8 mouse cellular contexts compared by ENCODE assay signal in genomic region chrX:47891243-47891906, GRCm38 (mm10). TPM values are rescaled to one million over a fixed set of nuclear protein-coding genes. Genes with fewer than 3 reads are reported as not detected.
DNase-seq lines count a peak whose midpoint lies in the region; ATAC-seq and TF ChIP-seq lines count a peak whose summit lies in the region.
"Had no signal": no experiment of that assay in that cellular context is flagged by ENCODE, and none has a peak within 500 bp of the region (broad histone marks: within the 10 kb centered on the region; RNA-seq: fewer than 3 reads in every experiment).

No protein-coding gene starts in this region.

- intact Hi-C loops in left cerebral cortex, adult 2 months (cut with DNase I), result no loop called here
- intact Hi-C loops in left cerebral cortex, postnatal 14 days (cut with DNase I), result no loop called here

- H3K4me1 ChIP-seq in embryonic facial prominence, embryonic 11.5 days (ENCODE audit: control insufficient read depth, insufficient read depth, low read length), result no peaks in the 10 kb centered on the region
- H3K4me1 ChIP-seq in hindbrain, embryonic 10.5 days (replicated peaks), result peaks cover 4% of the 10 kb centered on the region; the same call in 1 of the 2 replicates
- H3K4me1 ChIP-seq in midbrain, embryonic 12.5 days, result no peaks in the 10 kb centered on the region

- ATAC-seq in embryonic facial prominence, embryonic 11.5 days (replicated peaks; ENCODE audit: insufficient number of reproducible peaks, low FRiP score, low TSS enrichment, low read depth), result no peak
- peak; percentile 62 for ATAC-seq in midbrain, embryonic 12.5 days (ENCODE audit: low FRiP score, low read depth)

- no peak overlapping the region for H3K27ac ChIP-seq in left cerebral cortex, adult 2 months
- no peak overlapping the region for H3K27ac ChIP-seq in embryonic facial prominence, embryonic 11.5 days (replicated peaks; ENCODE audit: low read depth, low read length)
- H3K27ac ChIP-seq in hindbrain, embryonic 10.5 days, result peak overlapping the region; percentile 85
- peak overlapping the region; percentile 70 for H3K27ac ChIP-seq in midbrain, embryonic 12.5 days (replicated peaks)

- H3K9ac ChIP-seq in embryonic facial prominence, embryonic 11.5 days (replicated peaks; ENCODE audit: low read length), result peak overlapping the region; percentile 68
- H3K9ac ChIP-seq in midbrain, embryonic 12.5 days (replicated peaks), result peak overlapping the region; percentile 62

- no peaks in the 10 kb centered on the region for H3K27me3 ChIP-seq in embryonic facial prominence, embryonic 11.5 days (ENCODE audit: control insufficient read depth, insufficient read depth, low read length)
- H3K27me3 ChIP-seq in hindbrain, embryonic 10.5 days (ENCODE audit: insufficient read depth, poor library complexity, severe bottlenecking), result no peaks in the 10 kb centered on the region; the same call in 1 of the 2 replicates
- no peaks in the 10 kb centered on the region for H3K27me3 ChIP-seq in midbrain, embryonic 12.5 days

- H3K4me2 ChIP-seq in embryonic facial prominence, embryonic 11.5 days (ENCODE audit: low read depth, low read length), result peak overlapping the region; percentile 57
- H3K4me2 ChIP-seq in midbrain, embryonic 12.5 days (replicated peaks), result peak overlapping the region; percentile 54

- no peak for DNase-seq in left cerebral cortex, adult 2 months (ENCODE audit: extremely low spot score in 1 of 2, low spot score in 2 of 2)
- no peak for DNase-seq in left cerebral cortex, postnatal 14 days (ENCODE audit: low spot score in 2 of 2)
- peak; percentile 0 for DNase-seq in embryonic facial prominence, embryonic 11.5 days (ENCODE audit: low spot score)
- DNase-seq in hindbrain, embryonic 10.5 days (ENCODE audit: low spot score), result peak; percentile 11
- no peak for DNase-seq in urinary bladder, postnatal 36 days (ENCODE audit: low spot score in 2 of 2)
- DNase-seq in c-Kit-positive CD71-positive TER-119-positive erythroid progenitor cells, embryonic 14.5 days (ENCODE audit: low spot score), result no peak

- no peaks in the 10 kb centered on the region for H3K36me3 ChIP-seq in embryonic facial prominence, embryonic 11.5 days (replicated peaks; ENCODE audit: control insufficient read depth, insufficient read depth, low read depth, low read length)
- H3K36me3 ChIP-seq in hindbrain, embryonic 10.5 days, result no peaks in the 10 kb centered on the region
- no peaks in the 10 kb centered on the region for H3K36me3 ChIP-seq in midbrain, embryonic 12.5 days

- 13% methylated on average over 10 of the region's 12 CpGs for WGBS in embryonic facial prominence, embryonic 11.5 days
- 19% methylated on average over 11 of the region's 12 CpGs for WGBS in hindbrain, embryonic 10.5 days
- 9% methylated on average over 7 of the region's 12 CpGs for WGBS in midbrain, embryonic 12.5 days

- no peak for TF ChIP-seq CTCF in left cerebral cortex, adult 2 months (IDR thresholded peaks at IDR 0.05)

- H3K4me3 ChIP-seq in left cerebral cortex, adult 2 months, result peak overlapping the region; percentile 50
- H3K4me3 ChIP-seq in embryonic facial prominence, embryonic 11.5 days (ENCODE audit: low read depth, low read length), result peak overlapping the region; percentile 57
- H3K4me3 ChIP-seq in hindbrain, embryonic 10.5 days, result peak overlapping the region; percentile 66
- peak overlapping the region; percentile 59 for H3K4me3 ChIP-seq in midbrain, embryonic 12.5 days

- H3K9me3 ChIP-seq in embryonic facial prominence, embryonic 11.5 days (replicated peaks; ENCODE audit: control insufficient read depth, low read length), result no peaks in the 10 kb centered on the region
- no peaks in the 10 kb centered on the region for H3K9me3 ChIP-seq in hindbrain, embryonic 10.5 days
- H3K9me3 ChIP-seq in midbrain, embryonic 12.5 days, result no peaks in the 10 kb centered on the region

RNA-seq across cellular contexts. Expression of gene Smarca1, which starts 1.4 kb away (rescaled TPM):
- 10 to 100 TPM; 45.6 to 46.0 TPM for total RNA-seq in left cerebral cortex, adult 2 months (2021)
- total RNA-seq in left cerebral cortex, postnatal 14 days (2021), result 10 to 100 TPM; 36.1 to 40.0 TPM
- polyA plus RNA-seq in embryonic facial prominence, embryonic 11.5 days (2014; fragmentation: Nextera tagmentation; extraction: Ambion mirVana), result 35.8 and 37.4 TPM in 2 replicates
- 14.0 and 16.2 TPM in 2 replicates for polyA plus RNA-seq in hindbrain, embryonic 10.5 days (2016; fragmentation: Nextera tagmentation; extraction: Ambion mirVana)
- 34.0 and 34.1 TPM in 2 replicates for polyA plus RNA-seq in midbrain, embryonic 12.5 days (2016; fragmentation: Nextera tagmentation; extraction: Ambion mirVana)
- total RNA-seq: common myeloid progenitor, adult 5-6 weeks had no signal

RNA-seq across cellular contexts. Expression of gene Ocrl, which starts 20.8 kb away (rescaled TPM):
- total RNA-seq in left cerebral cortex, adult 2 months (2021), result 10 to 100 TPM; 52.9 to 56.7 TPM
- 10 to 100 TPM; 47.1 to 50.2 TPM for total RNA-seq in left cerebral cortex, postnatal 14 days (2021)
- polyA plus RNA-seq in embryonic facial prominence, embryonic 11.5 days (2014; fragmentation: Nextera tagmentation; extraction: Ambion mirVana), result 21.0 and 22.7 TPM in 2 replicates
- 16.2 and 16.5 TPM in 2 replicates for polyA plus RNA-seq in hindbrain, embryonic 10.5 days (2016; fragmentation: Nextera tagmentation; extraction: Ambion mirVana)
- polyA plus RNA-seq in midbrain, embryonic 12.5 days (2016; fragmentation: Nextera tagmentation; extraction: Ambion mirVana), result 26.6 and 26.7 TPM in 2 replicates

Comparison
In these comparisons a context has a peak if more than half of its experiments do, and no peak if none do; other contexts are left out.
1. DNase-seq: peak in embryonic facial prominence, embryonic 11.5 days (single experiment) and hindbrain, embryonic 10.5 days (single experiment); none in left cerebral cortex, adult 2 months (0 of 2), left cerebral cortex, postnatal 14 days (0 of 2), urinary bladder, postnatal 36 days (0 of 2) and c-Kit-positive CD71-positive TER-119-positive erythroid progenitor cells, embryonic 14.5 days (single experiment).
2. H3K27ac ChIP-seq: peak in hindbrain, embryonic 10.5 days (single experiment) and midbrain, embryonic 12.5 days (single experiment); none in left cerebral cortex, adult 2 months (single experiment) and embryonic facial prominence, embryonic 11.5 days (single experiment).
3. Peak in every context shown above with its lines, with median percentiles within 50 percentile points of each other: H3K4me3 ChIP-seq.